Mouse (Mus musculus) heart, postnatal 0 days (tissue): ENCODE data around the gene Slc39a1. TPM values are rescaled to one million over a fixed set of nuclear protein-coding genes. Genes with fewer than 3 reads are reported as not detected.

Experiments
- ATAC-seq: fragments of 200-750 bp; cut with Nextera tagmentation; 2 replicates; pipeline ENCODE4 v1.8.0; 2017; ENCODE audit warnings: low read depth, moderate number of reproducible peaks, moderate library complexity; ENCODE audit not compliant: insufficient read depth
- DNase-seq: peaks from one replicate; pipeline ENCODE4 v3.0.0-alpha.2; 2016; ENCODE audit warnings: low spot score
- H3K27ac ChIP-seq: fragments of 300-500 bp; sonication (generic); 2 replicates; pipeline ENCODE4 v1.5.1; 2014; ENCODE audit warnings: low read depth, mild to moderate bottlenecking
- H3K27me3 ChIP-seq: fragments of 300-500 bp; sonication (generic); 2 replicates; pipeline ENCODE4 v1.6.1; 2014; ENCODE audit warnings: low read length, mixed read lengths; ENCODE audit not compliant: control insufficient read depth, insufficient read depth
- H3K36me3 ChIP-seq: fragments of 300-500 bp; sonication (generic); replicated peaks from 2 replicates; pipeline ENCODE4 v1.6.1; 2014; ENCODE audit warnings: low read length, mixed read lengths; ENCODE audit not compliant: control insufficient read depth, insufficient read depth
- H3K4me1 ChIP-seq: fragments of 300-500 bp; sonication (generic); 2 replicates; pipeline ENCODE4 v1.6.1; 2014; ENCODE audit warnings: antibody characterized with exemption; ENCODE audit not compliant: control insufficient read depth, insufficient read depth
- H3K4me2 ChIP-seq: fragments of 300-500 bp; sonication (generic); 2 replicates; pipeline ENCODE4 v1.6.1; 2014; ENCODE audit warnings: low read depth, mild to moderate bottlenecking, low read length, moderate library complexity
- H3K4me3 ChIP-seq: fragments of 300-500 bp; sonication (generic); 2 replicates; pipeline ENCODE4 v1.5.1; 2014; ENCODE audit warnings: low read depth, low read length
- H3K9ac ChIP-seq: fragments of 300-500 bp; sonication (generic); replicated peaks from 2 replicates; pipeline ENCODE4 v1.6.1; 2014; ENCODE audit warnings: low read depth, low read length, mixed read lengths
- H3K9me3 ChIP-seq: fragments of 300-500 bp; sonication (generic); replicated peaks from 2 replicates; pipeline ENCODE4 v1.6.1; 2016; ENCODE audit warnings: low read length; ENCODE audit not compliant: control insufficient read depth
- CTCF ChIP-seq: IDR thresholded peaks from 2 replicates; pipeline ENCODE4 v1.5.1; 2016; ENCODE audit warnings: antibody characterized with exemption, control low read depth, low read depth
- EP300 ChIP-seq: IDR thresholded peaks from 2 replicates; pipeline ENCODE4 v1.6.1; 2016; ENCODE audit warnings: antibody characterized with exemption, low read depth
- WGBS: fragments of 180-500 bp; shearing (Covaris S2); extraction: QIAGEN DNeasy Blood & Tissue Kit; methylation state at CpG from one replicate; pipeline ENCODE4 v1.1.7; 2014; 5-methylcytosine and 5-hydroxymethylcytosine counted together
- polyA plus RNA-seq: library from polyadenylated mRNA; unstranded; fragments of >200 nt; fragmentation: Nextera tagmentation; extraction: Ambion mirVana; gene quantifications from 2 replicates; pipeline ENCODE4 v1.2.1, GENCODE M21; 2015
- total RNA-seq: library from RNA; depleted of rRNA; stranded (reverse); fragments of >200 nt; gene quantifications from 2 replicates; pipeline ENCODE4 v1.2.3, GENCODE M21; 2014; ENCODE audit warnings: low replicate concordance; rRNA removed

Slc39a1 gene
- total RNA-seq, result 157 and 158 TPM in 2 replicates
- 93.3 and 95.5 TPM in 2 replicates for polyA plus RNA-seq

DNA sequence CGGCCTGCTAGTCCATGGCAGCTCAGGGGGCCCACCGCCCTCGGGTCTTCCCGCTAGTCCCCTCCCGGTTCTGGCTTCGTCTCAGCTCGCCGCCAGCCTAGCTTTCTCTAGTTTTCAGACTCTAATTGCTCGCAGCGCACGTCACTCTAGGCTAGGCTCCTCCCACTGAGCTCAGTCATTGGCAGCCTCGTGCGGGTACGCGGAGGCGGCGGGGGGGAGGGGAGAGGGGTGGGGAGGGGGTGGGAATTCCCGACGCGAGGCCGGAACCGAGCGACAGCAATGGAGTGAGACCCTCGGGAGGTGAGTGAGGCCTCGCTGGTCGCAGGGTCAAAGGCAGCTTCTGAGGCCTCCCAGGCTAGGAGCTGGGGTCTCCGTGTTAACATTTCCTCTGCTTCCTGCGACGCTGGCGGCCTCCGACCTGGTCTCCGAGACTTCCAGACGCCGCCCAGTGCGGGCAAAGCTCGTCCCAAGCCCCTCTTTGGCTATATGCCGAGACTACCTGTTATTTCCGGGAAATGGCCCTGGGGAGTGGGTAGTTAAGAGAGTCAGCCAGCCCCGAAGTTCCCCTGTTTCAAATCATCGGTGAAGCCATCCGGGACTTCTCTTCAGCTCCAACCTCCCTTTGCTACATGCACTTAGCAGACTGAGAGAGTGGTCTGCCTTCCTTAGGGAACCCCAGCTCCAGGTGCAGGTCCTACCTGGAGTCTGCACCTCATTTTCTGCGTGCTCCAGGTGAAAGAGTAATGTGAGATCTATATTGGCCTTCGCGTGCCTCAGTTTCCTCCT, at the start of gene Slc39a1:
Gene Slc39a1, plus strand, starts transcription at position 213 of the 786 bp plus-strand sequence.
- Histone ChIP-seq H3K4me2 (peak within 1 kb of the TSS; percentile 71), H3K9ac (peak within 1 kb of the TSS; percentile 74), H3K36me3 (peaks cover 20% of the 10 kb centered on the region), H3K9me3 (no peaks in the 10 kb centered on the region), H3K4me1 (peaks cover under 1% of the 10 kb centered on the region; the same call in 1 of the 2 replicates), H3K27me3 (no peaks in the 10 kb centered on the region), H3K4me3 (peak within 1 kb of the TSS; percentile 66), H3K27ac (peak within 1 kb of the TSS; percentile 95)
- ATAC-seq, result peak; percentile 94
- peak; percentile 98 for DNase-seq
- TF ChIP-seq CTCF (no peak), EP300 (no peak)
- 0% methylated on average over 44 of the region's 44 CpGs for WGBS

DNA sequence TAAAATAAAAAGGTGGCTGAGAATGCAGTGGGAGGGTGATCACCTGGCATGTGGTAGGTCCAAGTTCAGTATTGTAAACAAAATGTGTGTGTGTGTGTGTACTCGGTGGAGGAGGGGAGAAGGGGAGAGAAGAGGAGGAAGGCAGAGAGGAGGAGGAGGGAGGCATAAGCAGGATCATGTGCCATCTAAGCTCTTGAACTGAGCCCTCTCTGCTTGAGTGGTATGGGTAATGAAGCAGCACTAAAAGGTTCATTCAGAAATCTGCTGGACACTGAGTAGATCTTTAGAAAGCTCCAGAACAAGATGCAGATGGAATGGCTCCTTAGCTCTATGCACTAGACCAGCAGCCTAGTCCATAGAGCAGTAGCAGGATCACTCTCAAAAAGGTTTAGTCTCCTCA, 45.1 kb upstream of the Slc39a1 start:
- WGBS, result 79% methylated on average over 1 of the region's 1 CpGs
- Histone ChIP-seq H3K4me1 (no peaks in the 10 kb centered on the region), H3K27me3 (no peaks in the 10 kb centered on the region), H3K4me3 (no peak overlapping the region), H3K27ac (no peak overlapping the region), H3K9me3 (no peaks in the 10 kb centered on the region), H3K4me2 (no peak overlapping the region), H3K9ac (no peak overlapping the region), H3K36me3 (peaks cover 3% of the 10 kb centered on the region; the same call in 1 of the 2 replicates)
- ATAC-seq, result no peak
- TF ChIP-seq CTCF (no peak), EP300 (no peak)
- no peak for DNase-seq

DNA sequence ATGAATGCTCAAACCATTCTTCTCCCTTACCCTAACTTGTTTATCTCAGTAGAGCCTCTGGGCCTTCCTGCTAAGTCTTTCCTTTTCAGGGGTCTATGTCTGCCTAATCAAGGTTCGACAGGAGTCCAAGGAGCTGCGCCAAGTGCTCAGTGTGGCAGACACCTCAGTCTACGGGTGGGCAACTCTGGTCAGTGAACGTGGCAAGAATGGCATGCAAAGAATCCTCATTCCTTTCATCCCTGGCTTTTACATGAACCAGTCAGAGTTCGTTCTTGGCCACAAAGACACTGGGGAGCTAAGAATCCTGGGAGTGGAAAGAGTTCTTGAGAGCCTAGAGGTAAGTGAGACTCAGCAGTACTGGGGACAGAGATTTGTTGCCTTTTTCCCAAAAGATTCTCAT, 44.4 kb upstream of the Slc39a1 start:
- ATAC-seq, result peak; percentile 83
- TF ChIP-seq CTCF (no peak), EP300 (no peak)
- Histone ChIP-seq H3K4me3 (no peak overlapping the region), H3K4me1 (no peaks in the 10 kb centered on the region), H3K9me3 (no peaks in the 10 kb centered on the region), H3K4me2 (no peak overlapping the region), H3K27ac (peak overlapping the region; percentile 36; the same call in 1 of the 2 replicates), H3K9ac (no peak overlapping the region), H3K27me3 (no peaks in the 10 kb centered on the region), H3K36me3 (peaks cover 11% of the 10 kb centered on the region; the same call in 1 of the 2 replicates)
- DNase-seq, result peak; percentile 44
- WGBS, result 19% methylated on average over 5 of the region's 5 CpGs

DNA sequence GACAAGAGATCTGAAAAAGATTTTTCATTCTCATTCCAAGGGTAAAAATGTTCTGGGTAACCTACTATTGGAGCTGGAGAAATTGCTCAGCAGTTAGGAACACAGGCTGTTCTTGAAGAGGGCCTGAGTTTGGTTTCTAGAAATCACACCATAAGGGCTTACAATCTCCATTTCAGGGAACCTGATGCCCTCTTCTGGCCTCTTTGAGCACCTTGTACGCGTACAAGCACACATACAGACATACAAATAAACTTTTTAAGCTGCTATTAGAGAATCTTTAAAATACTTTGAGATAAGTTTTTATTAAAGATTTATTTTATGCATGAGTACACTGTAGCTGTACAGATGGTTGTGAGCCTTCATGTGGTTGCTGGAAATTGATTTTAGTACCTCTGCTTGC, 43.4 kb upstream of the Slc39a1 start:
- peaks cover 17% of the 10 kb centered on the region; the same call in 1 of the 2 replicates for H3K36me3 ChIP-seq
- no peak overlapping the region for H3K27ac ChIP-seq
- TF ChIP-seq CTCF (no peak), EP300 (no peak)
- H3K4me3 ChIP-seq, result no peak overlapping the region
- no peaks in the 10 kb centered on the region for H3K4me1 ChIP-seq
- no peak overlapping the region for H3K9ac ChIP-seq
- H3K27me3 ChIP-seq, result no peaks in the 10 kb centered on the region
- H3K9me3 ChIP-seq, result no peaks in the 10 kb centered on the region
- H3K4me2 ChIP-seq, result no peak overlapping the region
- DNase-seq (no peak), ATAC-seq (no peak)
- WGBS, result 93% methylated on average over 2 of the region's 2 CpGs

DNA sequence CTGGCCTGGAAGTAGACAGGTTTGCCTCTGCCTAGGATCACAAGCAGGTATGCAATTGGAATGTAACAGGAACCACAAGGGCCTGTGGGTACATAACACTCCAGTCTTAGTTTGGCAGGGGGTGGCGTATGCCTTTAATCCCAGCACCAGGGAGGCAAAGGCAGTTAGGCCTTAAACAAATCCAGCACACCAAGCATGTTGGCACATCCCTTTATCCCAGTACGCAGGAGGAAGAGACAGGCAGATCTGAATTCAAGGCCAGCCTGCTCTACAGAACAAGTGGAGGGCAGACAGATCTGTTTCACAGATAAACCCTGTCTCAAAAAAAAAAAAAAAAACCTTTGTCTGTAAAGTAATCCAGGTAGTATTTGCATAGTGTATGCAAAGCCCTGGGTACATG, 39.3 kb upstream of the Slc39a1 start:
- DNase-seq (no peak), ATAC-seq (no peak)
- no peak overlapping the region for H3K4me2 ChIP-seq
- TF ChIP-seq CTCF, result no peak
- TF ChIP-seq EP300, result no peak
- H3K4me3 ChIP-seq, result no peak overlapping the region
- no peaks in the 10 kb centered on the region for H3K27me3 ChIP-seq
- peaks cover 46% of the 10 kb centered on the region for H3K36me3 ChIP-seq
- 86% methylated on average over 2 of the region's 2 CpGs for WGBS
- H3K9ac ChIP-seq, result no peak overlapping the region
- H3K9me3 ChIP-seq, result no peaks in the 10 kb centered on the region
- peaks cover 15% of the 10 kb centered on the region for H3K4me1 ChIP-seq
- H3K27ac ChIP-seq, result peak overlapping the region; percentile 39; the same call in 1 of the 2 replicates
